10 mouse cellular contexts compared by ENCODE assay signal in the genomic region with DNA sequence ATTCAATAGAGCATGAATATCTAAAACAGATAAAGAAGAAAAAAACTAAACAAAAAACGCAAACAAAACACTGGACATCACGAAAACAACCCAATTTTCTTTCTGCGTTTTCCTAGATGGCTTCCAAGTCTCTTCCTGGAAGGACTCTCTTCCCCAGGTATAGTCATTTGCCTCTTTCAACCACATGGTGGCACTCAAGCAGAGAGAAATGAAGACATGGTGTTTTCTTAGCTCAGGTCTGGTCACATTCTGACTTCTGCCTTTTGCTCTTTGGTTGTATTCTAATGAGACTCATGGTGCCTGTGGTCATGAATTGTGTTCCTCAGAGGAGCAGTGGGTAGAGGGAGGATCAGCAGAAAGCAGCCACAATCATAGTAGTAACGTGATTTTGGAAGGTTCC. TPM values are rescaled to one million over a fixed set of nuclear protein-coding genes. Genes with fewer than 3 reads are reported as not detected.
DNase-seq lines count a peak whose midpoint lies in the region; ATAC-seq and TF ChIP-seq lines count a peak whose summit lies in the region.
"Had no signal": no experiment of that assay in that cellular context is flagged by ENCODE, and none has a peak within 500 bp of the region (broad histone marks: within the 10 kb centered on the region; RNA-seq: fewer than 3 reads in every experiment).

No protein-coding gene starts in this region.

- peak; percentile 58; the same call in 1 of the 2 replicates for ATAC-seq in forebrain, postnatal 0 days
- no peak for ATAC-seq in forebrain, embryonic 11.5 days (replicated peaks; ENCODE audit: low FRiP score)
- no peak for ATAC-seq in lung, postnatal 0 days

- no peak overlapping the region for H3K4me2 ChIP-seq in forebrain, postnatal 0 days (ENCODE audit: low read depth)
- no peak overlapping the region for H3K4me2 ChIP-seq in forebrain, embryonic 11.5 days (ENCODE audit: low read depth, low read length, severe bottlenecking)
- no peak overlapping the region for H3K4me2 ChIP-seq in lung, postnatal 0 days (replicated peaks; ENCODE audit: low read depth, low read length)
- H3K4me2 ChIP-seq: limb, embryonic 15.5 days had no signal

- H3K4me3 ChIP-seq in forebrain, postnatal 0 days (ENCODE audit: low read depth, low read length): no peak overlapping the region
- no peak overlapping the region for H3K4me3 ChIP-seq in forebrain, embryonic 11.5 days (ENCODE audit: low read depth, low read length)
- H3K4me3 ChIP-seq in lung, postnatal 0 days (ENCODE audit: low read depth, low read length): no peak overlapping the region
- H3K4me3 ChIP-seq: limb, embryonic 15.5 days had no signal

- no peaks in the 10 kb centered on the region for H3K36me3 ChIP-seq in forebrain, postnatal 0 days (ENCODE audit: insufficient read depth)
- no peaks in the 10 kb centered on the region for H3K36me3 ChIP-seq in forebrain, embryonic 11.5 days (ENCODE audit: control insufficient read depth, insufficient read depth, low read length)
- H3K36me3 ChIP-seq in lung, postnatal 0 days (ENCODE audit: insufficient read depth, low read length): no peaks in the 10 kb centered on the region
- H3K36me3 ChIP-seq: limb, embryonic 15.5 days had no signal

- H3K9me3 ChIP-seq in forebrain, postnatal 0 days (ENCODE audit: low read length): no peaks in the 10 kb centered on the region
- H3K9me3 ChIP-seq in forebrain, embryonic 11.5 days (ENCODE audit: control insufficient read depth, low read length): no peaks in the 10 kb centered on the region
- H3K9me3 ChIP-seq in lung, postnatal 0 days (ENCODE audit: low read length): no peaks in the 10 kb centered on the region
- H3K9me3 ChIP-seq: limb, embryonic 15.5 days had no signal

- 40% methylated on average over 4 of the region's 4 CpGs for WGBS in forebrain, postnatal 0 days
- 31% methylated on average over 4 of the region's 4 CpGs for WGBS in forebrain, embryonic 11.5 days
- 23% methylated on average over 4 of the region's 4 CpGs for WGBS in lung, postnatal 0 days

- peak; percentile 55 for DNase-seq in forebrain, postnatal 0 days
- DNase-seq in forebrain, embryonic 11.5 days (ENCODE audit: low spot score): no peak
- peak; percentile 42 for DNase-seq in lung, postnatal 0 days (ENCODE audit: low spot score)
- DNase-seq in lung, postnatal 25 days (ENCODE audit: low spot score): no peak
- DNase-seq in cerebellum, postnatal 10 days: peak; percentile 59 to 68
- DNase-seq in left cerebral cortex, postnatal 4 days: peak; percentile 6
- DNase-seq in thymus, postnatal 36 days: no peak
- DNase-seq in frontal cortex, postnatal 14 days (ENCODE audit: low spot score in 2 of 2): no peak

- no peak overlapping the region for H3K27ac ChIP-seq in forebrain, postnatal 0 days (ENCODE audit: low read depth, low read length)
- no peak overlapping the region for H3K27ac ChIP-seq in forebrain, embryonic 11.5 days (ENCODE audit: low read depth, low read length)
- H3K27ac ChIP-seq in lung, postnatal 0 days (ENCODE audit: low read length): no peak overlapping the region
- H3K27ac ChIP-seq: limb, embryonic 15.5 days had no signal

- no peak for TF ChIP-seq EP300 in lung, postnatal 0 days (IDR thresholded peaks at IDR 0.05)

- H3K4me1 ChIP-seq in forebrain, postnatal 0 days (ENCODE audit: insufficient read depth): no peaks in the 10 kb centered on the region
- no peaks in the 10 kb centered on the region for H3K4me1 ChIP-seq in forebrain, embryonic 11.5 days (replicated peaks; ENCODE audit: control insufficient read depth, insufficient read depth, low read length)
- no peaks in the 10 kb centered on the region for H3K4me1 ChIP-seq in lung, postnatal 0 days (ENCODE audit: insufficient read depth, low read depth, low read length)
- H3K4me1 ChIP-seq: limb, embryonic 15.5 days had no signal

- intact Hi-C loops in left cerebral cortex, postnatal 4 days (cut with DNase I): loop anchor here (10.0 kb wide), 2 partner anchors 156 to 226 kb away; a partner anchor contains a TSS

- no peaks in the 10 kb centered on the region for H3K27me3 ChIP-seq in forebrain, postnatal 0 days (ENCODE audit: insufficient read depth, low read length)
- no peaks in the 10 kb centered on the region for H3K27me3 ChIP-seq in forebrain, embryonic 11.5 days (ENCODE audit: control insufficient read depth, insufficient read depth, low read length)
- no peaks in the 10 kb centered on the region for H3K27me3 ChIP-seq in lung, postnatal 0 days (replicated peaks; ENCODE audit: insufficient read depth, low read length)

- peak; percentile 73 for TF ChIP-seq CTCF in forebrain, postnatal 0 days (IDR thresholded peaks at IDR 0.05; ENCODE audit: low read depth)
- TF ChIP-seq CTCF in lung, postnatal 0 days (IDR thresholded peaks at IDR 0.05): peak; percentile 66

- no peak overlapping the region for H3K9ac ChIP-seq in forebrain, postnatal 0 days
- H3K9ac ChIP-seq in forebrain, embryonic 11.5 days (ENCODE audit: low read length): no peak overlapping the region
- H3K9ac ChIP-seq in lung, postnatal 0 days (replicated peaks; ENCODE audit: low read depth): no peak overlapping the region
- H3K9ac ChIP-seq: limb, embryonic 15.5 days had no signal

RNA-seq across cellular contexts. Expression of a gene that starts 30.7 kb away (rescaled TPM):
- total RNA-seq in forebrain, postnatal 0 days (2014; rRNA removed): not detected in 2 replicates
- polyA plus RNA-seq in forebrain, postnatal 0 days (2015; fragmentation: Nextera tagmentation; extraction: Ambion mirVana): not detected in 2 replicates
- polyA plus RNA-seq in forebrain, embryonic 11.5 days (2014; fragmentation: Nextera tagmentation; extraction: Ambion mirVana): not detected in 2 replicates
- not detected in 2 replicates for polyA plus RNA-seq in lung, postnatal 0 days (2015; fragmentation: Nextera tagmentation; extraction: Ambion mirVana)
- total RNA-seq in left cerebral cortex, postnatal 4 days (2021): not detected
- polyA plus RNA-seq: limb, embryonic 15.5 days; spleen, adult 2 months had no signal

RNA-seq across cellular contexts. Expression of a gene that starts 50.2 kb away (rescaled TPM):
- total RNA-seq in forebrain, postnatal 0 days (2014; rRNA removed): not detected in 2 replicates
- not detected in 2 replicates for polyA plus RNA-seq in forebrain, postnatal 0 days (2015; fragmentation: Nextera tagmentation; extraction: Ambion mirVana)
- not detected in 2 replicates for polyA plus RNA-seq in forebrain, embryonic 11.5 days (2014; fragmentation: Nextera tagmentation; extraction: Ambion mirVana)
- not detected in 2 replicates for polyA plus RNA-seq in lung, postnatal 0 days (2015; fragmentation: Nextera tagmentation; extraction: Ambion mirVana)
- total RNA-seq in left cerebral cortex, postnatal 4 days (2021): not detected
- polyA plus RNA-seq: limb, embryonic 15.5 days; spleen, adult 2 months had no signal

RNA-seq across cellular contexts. Expression of a gene that starts 50.4 kb away (rescaled TPM):
- total RNA-seq in forebrain, postnatal 0 days (2014; rRNA removed): 2.2 and 4.5 TPM in 2 replicates
- polyA plus RNA-seq in forebrain, postnatal 0 days (2015; fragmentation: Nextera tagmentation; extraction: Ambion mirVana): 4.6 and 4.8 TPM in 2 replicates
- polyA plus RNA-seq in forebrain, embryonic 11.5 days (2014; fragmentation: Nextera tagmentation; extraction: Ambion mirVana): 0.32 and 0.40 TPM in 2 replicates
- 0.33 and 0.38 TPM in 2 replicates for polyA plus RNA-seq in lung, postnatal 0 days (2015; fragmentation: Nextera tagmentation; extraction: Ambion mirVana)
- total RNA-seq in left cerebral cortex, postnatal 4 days (2021): 1 to 10 TPM; 1.2 to 1.3 TPM

Comparison
In these comparisons a context has a peak if more than half of its experiments do, and no peak if none do; other contexts are left out.
1. DNase-seq: peak in forebrain, postnatal 0 days (single experiment), lung, postnatal 0 days (single experiment), cerebellum, postnatal 10 days (2 of 2) and left cerebral cortex, postnatal 4 days (single experiment); none in forebrain, embryonic 11.5 days (single experiment), lung, postnatal 25 days (single experiment), thymus, postnatal 36 days (0 of 2) and frontal cortex, postnatal 14 days (0 of 2).